Mouse (Mus musculus) MEL-GATA-1-ER (cell line): ENCODE results near the gene Vopp1.

Source experiments
- DNase-seq: peaks from one replicate; pipeline ENCODE4 v3.0.0-alpha.2; 2012; ENCODE audit warnings: low read depth; ENCODE audit errors: extremely low read depth

The Vopp1 gene

DNA sequence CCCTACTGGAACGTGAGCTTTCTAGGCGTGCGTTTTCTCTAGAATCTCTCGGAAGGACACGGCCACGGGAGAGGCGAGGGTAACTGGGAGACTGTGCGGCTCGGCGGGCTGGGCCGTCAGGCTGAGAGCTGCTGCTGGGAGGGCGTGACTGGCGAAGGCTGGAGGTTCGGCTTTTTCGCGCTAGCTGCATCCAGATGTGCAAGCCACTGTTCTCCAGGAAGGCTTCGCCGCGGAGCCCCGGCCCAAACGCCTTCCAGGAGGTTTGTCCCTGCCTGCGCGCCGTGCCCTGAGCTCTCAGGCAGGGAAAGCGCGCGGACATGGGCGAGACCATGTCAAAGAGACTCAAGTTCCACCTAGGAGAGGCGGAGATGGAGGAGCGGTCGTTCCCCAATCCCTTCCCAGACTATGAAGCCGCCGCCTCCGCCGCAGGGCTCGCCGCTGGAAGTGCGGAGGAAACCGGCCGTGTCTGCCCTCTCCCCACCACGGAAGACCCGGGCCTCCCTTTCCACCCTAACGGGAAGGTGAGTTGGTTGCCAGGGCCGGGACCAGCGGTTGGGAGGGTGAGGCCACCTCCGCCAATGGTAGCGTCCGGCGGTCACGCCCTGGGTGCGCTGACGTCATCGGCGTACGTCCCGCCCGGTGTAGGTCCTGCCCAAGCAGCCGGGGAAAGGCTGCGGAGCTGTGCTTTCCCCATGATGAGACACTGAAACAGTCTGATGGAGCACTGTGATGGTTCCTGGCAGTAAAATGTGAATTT, 122.0 kb downstream of the Vopp1 start:
- peak; percentile 85 for DNase-seq

DNA sequence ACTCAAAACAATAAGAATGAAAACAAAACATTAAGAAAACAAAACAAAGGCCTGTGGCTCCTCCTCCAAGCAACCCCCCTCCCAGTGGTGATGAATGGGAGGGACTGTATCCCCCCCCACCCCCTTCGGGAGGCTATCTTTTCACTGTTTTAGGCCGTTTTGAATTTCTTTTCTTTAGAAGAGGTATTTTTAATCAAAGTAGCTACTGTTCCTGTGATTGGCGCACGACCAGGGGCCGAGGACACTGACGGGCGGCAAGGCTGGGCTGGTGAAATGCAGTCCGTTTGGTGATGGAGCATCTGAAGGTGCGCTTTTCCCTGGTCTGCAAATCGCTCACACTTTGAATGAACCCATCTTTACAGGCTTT, 122.6 kb downstream of the Vopp1 start, which contains the start of gene Lancl2:
Gene Lancl2, plus strand, starts transcription at position 165 of the 367 bp plus-strand sequence.
- DNase-seq, result no peak

DNA sequence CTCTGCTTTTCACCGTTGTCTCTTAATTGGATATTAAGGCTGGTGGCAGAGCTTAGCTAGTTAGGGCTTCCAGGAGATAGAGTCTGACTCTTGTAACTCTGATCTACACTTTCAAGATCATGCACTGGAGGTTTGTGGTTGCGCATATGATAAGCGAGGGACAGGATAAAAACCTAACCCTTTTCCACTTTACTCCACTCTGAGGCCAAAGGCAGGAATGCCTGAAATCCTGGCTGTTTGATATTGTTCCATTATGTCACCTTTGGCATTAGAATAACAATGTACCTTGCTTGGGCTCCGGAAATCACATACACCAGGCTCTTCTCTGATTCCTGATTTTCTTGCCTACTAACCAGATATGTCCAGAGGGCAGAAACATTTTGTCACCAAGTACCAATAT, 123.3 kb downstream of the Vopp1 start:
- no peak for DNase-seq

DNA sequence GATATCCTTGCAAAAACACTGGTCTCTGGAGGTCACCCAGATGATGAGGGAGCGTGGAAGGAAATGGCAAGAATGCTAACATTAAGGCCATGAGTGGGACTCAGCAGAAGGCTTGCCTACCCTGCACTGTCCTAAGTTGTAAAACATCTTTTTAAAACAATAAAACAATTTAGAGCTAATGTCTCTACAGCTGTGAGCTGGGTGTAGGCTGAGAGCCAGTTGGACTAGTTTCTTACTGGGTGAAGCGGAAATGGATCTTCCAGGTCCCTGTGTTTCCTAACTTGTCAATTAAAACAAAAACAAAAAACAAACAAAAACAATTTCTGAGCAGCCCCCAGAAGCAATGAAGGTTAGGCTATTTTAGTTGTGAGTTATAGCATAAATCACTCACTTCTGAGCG, 131.8 kb downstream of the Vopp1 start:
- DNase-seq, result no peak

DNA sequence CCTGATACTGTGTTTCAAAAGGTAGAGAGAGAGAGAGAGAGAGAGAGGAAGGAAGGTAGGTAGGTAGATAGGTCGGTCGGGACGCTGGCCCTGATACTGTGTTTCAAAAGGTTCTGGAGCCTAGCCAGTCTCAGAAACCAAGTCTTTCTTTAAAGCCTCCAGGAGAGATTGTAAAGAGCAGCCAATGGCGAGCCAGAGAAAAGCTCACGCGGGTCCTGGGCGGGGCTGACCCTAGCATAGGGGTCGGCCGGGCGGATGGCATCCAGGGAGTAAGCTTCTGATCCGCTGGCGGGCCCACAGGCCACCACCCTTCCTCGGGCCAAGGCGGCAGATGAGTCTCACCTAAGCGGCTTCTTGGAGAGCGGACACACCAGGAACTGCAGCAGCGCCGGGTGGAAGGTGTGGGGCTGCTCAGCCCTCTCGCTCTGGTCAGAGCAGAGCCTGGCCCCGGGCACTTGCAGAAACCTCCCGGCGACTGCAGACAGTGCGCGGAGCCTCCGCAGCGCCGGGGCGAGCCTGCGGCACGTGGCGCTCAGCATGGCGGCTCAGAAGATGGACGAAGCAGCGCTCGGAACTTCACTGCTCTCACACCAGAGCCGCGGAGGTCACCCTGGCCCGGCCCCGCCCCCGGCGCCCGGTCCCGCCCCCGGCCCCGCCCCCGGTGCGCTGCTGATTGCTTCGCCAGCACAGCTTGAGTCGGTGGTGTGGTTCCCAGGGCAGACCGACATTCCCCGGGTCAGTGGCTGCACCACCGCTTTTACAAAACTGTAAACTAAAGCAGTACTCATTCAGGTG, 133.3 kb downstream of the Vopp1 start, which contains the start of gene Pyurf:
Gene Pyurf, minus strand, starts transcription at position 612 of the 795 bp plus-strand sequence.
- peak; percentile 78 for DNase-seq

DNA sequence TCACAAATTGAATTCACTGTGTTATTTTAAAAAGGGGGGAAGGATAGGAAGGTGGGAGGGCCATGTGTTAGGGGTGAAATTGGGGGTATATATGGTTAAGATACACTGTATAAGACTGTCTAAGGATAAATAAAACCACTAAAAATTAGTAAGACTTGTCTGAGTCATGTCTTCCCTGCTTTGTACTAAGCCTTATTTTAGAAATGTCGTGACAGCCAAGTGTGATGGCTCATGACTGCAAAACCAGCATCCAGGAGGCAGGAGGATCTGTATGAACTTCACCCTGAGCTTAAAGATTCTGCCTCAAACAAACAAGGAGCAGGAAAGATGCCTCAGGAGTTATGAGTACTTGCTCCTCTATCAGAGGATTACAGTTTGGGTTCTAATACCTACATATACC, 140.8 kb downstream of the Vopp1 start:
- DNase-seq, result no peak
